Mouse (Mus musculus) adrenal gland, adult 8-10 months (tissue): ENCODE results near the gene Lect2. TPM values are rescaled to one million over a fixed set of nuclear protein-coding genes. Genes with fewer than 3 reads are reported as not detected.

Source experiments
- DNase-seq: peaks from one replicate; pipeline ENCODE4 v3.0.0; 2022
- total RNA-seq, 4 experiments: library from RNA; stranded (reverse); gene quantifications; 2 replicates each; pipeline ENCODE4 v1.2.4; 2022

Gene Lect2
- not detected for total RNA-seq

DNA sequence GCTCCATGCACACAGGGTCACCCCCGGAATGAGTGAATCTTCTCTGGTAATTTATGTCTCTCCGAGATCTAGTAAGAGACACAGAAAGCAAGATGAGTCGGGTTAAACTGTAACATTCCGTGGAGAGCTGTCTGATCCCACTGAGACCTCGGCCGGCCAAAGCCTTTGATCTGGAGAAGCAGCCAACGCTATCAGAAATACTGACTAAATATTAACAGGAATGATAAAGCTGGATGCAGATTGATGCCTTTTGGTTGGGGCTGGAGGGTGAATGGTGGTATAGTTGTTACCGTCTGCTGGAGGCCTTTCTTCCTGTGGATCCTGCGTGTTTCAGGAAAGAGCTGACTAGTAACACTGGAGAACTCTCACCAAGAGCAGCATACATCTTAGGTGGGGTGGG is at the start of gene Lect2:
TSS of gene Lect2 (minus strand) at position 102 of the 400 bp plus-strand sequence.
- DNase-seq: no peak

DNA sequence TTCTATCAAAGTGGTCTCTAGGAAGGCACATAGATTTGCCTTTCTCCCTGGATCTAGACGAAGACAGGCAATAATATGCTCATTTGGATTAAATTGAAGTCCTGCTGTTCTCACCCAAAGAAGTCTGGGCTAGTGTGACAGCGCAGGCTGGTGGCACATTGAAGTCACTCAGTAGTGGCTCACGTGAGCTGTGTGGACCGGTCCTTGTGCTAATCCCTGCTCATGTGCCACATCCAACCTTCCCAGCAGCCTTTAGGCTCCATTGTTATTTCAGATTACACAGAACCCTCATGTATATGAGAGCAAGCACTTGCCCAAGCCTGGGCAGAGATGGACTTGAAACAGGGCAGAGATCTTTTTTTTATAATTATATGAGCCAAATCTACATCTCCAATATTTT is 49.0 kb upstream of the Lect2 start:
- DNase-seq: no peak

DNA sequence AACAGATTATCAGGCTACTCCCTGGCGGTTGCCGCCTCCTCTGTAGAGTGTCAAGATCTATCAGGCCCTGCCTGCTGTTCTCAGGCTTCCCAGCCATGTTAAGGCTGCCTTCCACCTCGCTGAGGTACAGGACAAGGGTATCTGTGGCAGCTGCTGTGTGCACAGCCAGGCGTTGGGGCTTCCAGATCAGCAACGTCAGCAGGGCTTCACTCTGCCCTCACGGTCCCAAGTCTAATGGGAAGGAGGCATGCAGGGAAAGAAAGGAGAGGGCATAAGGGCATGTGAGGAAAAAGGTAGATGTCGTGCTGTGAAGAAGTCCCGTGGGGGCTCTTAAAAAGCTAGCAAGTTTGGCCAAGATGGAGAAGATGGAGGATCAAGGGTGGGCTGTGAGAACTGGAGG is 46.9 kb upstream of the Lect2 start:
- no peak for DNase-seq

DNA sequence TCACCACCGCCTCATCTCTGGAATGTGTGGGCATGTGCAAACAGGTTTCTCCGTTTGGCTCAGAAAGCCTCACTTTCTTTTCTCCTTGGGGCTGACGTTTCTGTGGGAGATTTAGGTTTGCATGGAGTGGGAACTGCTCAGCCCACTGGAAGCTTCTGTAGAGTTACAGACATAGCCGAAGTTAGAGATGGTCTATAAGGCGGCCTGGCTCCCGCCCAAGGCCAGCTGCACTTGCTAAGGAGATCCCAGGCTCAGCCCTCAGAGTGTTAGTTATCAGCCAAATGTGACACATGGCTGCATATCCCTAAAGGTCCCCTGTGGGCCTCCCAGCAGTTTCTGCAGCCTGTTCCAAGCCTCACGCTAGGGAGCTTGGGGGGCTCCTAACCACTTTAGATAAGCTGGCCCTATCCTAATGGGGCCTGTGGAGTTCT is 45.7 kb upstream of the Lect2 start:
- DNase-seq: no peak

DNA sequence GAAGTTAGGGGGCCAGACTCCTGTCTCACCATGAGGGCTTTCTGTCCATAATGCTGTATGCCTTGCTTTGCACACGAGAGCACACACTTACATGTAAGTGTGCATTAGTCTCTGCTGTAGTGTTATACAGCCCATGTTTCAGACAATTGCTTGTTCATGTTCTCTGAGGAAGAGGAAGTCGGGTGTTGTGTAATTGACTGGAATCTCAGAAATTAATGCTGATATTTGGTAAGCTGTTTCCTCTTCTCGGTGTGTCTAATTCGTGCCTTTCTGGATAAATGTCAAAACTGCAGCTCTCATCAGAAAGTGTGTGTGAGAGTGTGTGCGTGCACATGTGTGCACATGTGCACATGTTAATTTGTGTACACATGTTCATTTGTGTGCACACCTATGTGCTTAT is 44.9 kb upstream of the Lect2 start:
- DNase-seq: no peak

DNA sequence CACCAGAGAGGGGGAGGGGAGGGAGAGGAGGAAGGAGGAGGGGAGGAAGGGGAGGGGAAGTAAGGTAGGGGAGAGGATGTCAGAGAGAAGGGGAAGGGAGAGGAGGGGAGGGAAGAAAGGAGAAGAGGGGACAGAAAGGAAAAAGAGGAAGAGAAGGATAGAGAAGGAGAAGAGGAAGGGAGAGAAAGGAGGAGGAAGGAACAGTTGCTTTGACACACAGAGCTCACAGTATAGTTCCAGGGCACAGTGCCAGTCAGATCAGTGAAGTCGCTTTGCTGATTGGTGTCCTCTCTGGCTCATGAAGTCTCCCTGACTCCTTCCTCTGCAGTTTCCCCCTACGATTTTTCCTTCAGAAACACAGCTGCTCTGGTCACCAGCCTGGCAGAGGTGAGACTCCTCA is 43.6 kb upstream of the Lect2 start:
- DNase-seq: no peak

DNA sequence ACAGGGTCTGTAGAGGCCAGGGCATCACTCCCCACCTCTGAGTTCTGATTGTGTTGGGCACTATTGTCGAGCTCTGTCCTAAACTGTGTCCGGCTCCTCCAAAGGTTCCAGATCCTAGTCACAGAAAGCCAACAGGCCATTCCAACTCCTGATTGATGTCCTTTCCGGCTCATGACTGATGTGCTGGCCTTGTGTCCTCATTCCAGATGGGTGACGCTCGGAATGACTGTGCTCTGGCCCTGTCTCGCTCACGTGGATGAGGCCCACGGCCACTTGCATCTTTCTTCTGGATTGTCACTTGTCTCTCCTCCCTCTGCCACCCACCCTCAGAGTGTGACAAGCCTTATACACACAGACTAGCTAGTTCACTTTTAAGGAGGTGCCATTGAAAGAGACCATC is 42.9 kb upstream of the Lect2 start:
- DNase-seq: peak; percentile 89

DNA sequence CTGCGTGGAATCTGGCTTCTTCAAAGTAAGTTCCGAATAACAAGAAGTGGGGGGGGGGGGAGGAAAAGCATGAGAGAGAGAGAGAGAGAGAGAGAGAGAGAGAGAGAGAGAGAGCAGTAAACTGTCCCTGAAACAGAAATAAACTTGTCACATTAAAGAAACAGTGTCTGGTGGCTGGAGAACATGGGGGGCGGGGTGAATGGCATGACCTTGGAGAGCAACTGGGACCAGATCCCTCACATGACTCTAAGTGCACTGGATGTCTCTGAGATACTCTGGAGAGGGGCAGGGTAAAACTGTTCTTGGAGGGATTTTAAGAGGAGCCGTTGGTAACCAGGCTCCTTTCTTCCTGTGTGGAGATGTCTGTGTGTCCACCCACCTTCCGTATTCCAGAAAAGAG is 41.9 kb upstream of the Lect2 start:
- DNase-seq: peak; percentile 57

DNA sequence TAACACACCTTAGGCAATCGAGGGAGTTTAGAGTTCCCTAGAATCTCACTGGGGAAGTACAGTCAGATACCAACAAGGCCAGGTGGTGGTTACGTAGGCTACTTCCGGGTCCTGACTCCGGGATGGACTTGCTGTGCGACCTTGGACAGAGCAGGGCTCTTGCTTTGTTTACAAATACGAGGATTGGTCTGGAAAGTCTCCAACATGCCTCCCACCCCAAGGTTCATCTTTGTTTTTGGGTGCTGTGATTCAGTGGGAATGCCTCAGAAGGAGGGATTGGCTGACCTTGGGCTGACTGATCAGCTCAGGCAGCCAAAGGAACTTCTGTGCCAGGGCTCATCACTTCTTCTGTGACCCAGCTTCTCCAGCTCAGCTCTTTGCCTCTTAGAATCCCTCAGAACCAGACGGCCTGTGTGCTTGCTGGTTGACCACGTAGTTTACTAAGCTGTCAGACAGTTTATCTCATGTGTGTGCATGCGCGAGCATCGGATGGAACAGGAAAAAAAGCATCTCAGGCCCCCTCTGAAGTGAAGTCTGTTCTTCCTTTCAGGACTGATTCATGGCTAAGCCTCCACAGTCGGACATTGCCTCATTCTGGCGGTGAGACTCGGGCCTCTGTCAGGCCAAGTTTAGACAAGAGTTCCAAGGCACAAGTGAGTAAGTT is 40.3 kb upstream of the Lect2 start:
- DNase-seq: peak; percentile 88

DNA sequence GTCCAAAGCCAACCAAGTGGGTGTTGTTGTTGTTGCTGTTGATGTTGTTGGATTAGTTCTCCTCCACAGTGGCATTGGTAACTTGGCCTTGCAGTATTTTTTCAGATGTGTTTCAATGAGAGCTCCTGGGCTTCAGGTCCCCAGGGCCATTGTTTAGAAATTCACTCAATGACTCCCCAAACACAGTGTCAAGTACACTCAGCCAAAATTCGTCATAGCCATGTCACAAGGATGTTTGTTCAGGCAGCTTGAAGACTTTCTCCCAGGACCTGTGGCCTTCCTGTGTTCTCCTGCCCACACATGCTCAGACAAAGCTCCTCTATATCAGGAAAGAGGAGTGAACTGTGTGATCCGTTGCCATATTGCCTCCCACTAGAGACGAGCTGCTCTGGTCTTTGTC is 37.7 kb upstream of the Lect2 start:
- DNase-seq: no peak

DNA sequence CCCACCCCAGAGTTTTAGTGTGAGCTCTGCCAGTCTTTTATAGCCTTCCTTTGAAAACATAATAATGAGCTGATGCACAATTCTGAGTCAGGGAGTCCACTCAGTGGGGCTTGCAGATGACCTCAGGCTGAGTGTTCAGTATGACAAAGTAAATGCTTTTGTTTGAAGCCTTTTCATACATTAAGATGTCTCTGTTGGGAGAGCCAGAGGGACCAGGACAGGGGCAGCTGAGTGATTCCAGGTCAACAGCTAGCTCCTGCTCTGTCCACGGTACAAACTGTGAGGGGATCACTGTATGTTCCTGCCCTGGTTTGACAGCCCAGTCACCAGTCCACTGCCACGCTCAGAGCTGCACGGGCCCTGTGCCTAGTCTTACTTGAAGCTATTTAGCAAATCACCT is 34.4 kb upstream of the Lect2 start:
- no peak for DNase-seq

DNA sequence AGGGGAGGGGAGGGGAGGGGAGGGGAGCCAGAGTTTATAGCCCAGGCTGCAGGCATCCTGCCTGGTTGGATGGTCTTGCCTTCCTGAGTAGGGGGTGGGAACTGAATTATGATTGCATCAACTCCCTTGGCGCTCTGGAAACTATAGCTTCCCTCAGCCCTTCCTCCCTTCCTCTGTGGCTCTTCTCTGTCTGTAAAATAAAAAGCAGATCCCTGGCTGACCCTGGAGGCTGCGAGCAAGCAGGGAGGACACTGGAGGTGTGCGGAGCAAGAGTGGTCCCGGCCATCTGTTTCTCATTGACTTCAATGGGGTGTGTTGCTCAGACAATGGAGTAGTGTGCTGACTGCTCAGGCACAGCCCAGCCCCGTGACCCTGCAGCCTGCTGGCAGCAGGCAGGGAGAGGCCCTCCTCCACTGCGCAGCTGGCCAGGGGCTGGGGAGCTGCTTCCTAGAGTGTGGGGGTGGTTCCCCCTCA is 33.7 kb upstream of the Lect2 start:
- DNase-seq: no peak

DNA sequence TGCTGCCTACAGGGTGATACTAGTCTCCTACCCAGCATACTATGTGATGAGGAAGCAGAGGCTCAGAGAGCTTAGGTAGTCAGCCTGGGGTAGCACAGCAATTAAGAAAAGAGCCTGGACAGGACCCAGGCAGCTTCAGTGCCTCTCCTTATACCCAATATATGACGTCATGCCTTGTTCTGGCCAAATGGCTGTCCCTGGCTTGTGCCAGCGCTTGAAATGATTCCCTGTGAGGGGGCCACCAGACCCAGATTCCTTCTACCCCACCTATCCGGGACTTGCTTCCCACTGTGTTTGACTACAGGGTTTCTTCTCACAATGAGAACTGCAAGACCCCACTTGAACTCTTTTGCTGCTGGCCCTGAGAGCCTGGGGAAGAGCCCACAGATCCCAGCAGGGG is 33.2 kb upstream of the Lect2 start:
- no peak for DNase-seq

DNA sequence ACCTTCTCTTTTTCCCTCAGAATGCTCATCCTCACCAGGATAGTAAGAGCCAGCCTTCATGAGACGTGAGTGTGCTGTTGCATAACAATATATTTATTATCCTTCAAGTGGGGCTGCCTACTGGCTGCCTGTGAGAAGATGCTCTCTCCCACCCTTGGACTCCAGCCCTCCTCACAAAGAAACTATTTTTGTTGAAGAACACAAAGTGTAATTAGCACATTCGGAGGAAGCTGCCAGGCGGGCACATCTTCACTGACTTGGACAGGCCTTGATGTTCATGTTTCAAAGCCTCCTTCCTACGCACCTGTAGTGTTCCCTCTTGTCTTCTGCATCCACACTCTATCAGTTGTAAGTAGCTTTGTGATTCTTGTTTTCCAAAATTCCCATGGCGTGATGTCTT is 32.1 kb upstream of the Lect2 start:
- DNase-seq: no peak

DNA sequence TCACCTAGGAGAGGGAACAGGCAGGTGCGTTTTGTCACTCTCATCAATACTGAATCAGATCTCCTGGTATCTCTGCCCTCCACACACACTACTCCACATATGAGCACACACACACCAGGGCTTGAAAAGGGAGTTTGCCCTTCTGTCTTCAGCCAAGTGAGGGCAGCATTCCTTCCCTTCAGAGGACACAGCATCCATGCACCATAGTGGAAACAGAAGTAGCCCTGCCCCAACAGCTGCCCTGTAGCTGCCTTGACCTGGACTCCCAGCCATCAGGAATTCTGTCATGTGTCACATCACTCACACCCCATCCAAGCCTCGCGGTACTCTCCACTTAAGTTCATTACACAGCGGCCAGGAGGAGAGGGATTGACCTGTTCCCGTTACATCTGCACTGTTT is 29.8 kb upstream of the Lect2 start:
- no peak for DNase-seq

DNA sequence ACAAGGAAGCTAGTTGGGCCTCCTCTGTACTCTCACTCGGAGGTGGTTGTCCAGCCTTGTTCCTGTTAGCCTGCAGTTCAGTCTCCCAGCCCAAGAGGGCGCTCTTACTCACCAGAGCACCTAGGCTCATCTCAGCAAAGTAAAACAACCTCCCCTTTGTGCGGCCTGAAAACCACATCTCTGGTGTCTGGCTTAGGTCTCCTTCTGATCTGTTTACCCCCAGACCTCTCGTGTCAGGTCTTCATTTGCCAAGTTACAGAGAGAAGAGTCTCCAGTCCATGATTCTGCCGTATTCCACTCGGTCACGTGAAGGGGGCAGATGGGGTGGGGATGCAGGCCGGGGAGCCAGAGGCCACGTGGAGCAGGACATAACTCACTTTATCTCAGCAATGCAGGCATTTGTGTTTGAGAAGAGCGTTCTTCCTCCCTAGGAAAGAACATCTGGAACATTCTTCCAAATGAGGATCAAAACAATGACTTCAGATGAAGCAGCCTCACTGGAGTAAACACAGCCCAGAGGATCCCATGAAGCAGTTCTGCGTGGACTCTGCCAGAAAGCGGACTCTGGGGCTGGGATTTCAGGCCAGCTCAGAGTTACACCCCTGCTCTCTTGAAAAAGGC is 27.5 kb upstream of the Lect2 start:
- DNase-seq: no peak

DNA sequence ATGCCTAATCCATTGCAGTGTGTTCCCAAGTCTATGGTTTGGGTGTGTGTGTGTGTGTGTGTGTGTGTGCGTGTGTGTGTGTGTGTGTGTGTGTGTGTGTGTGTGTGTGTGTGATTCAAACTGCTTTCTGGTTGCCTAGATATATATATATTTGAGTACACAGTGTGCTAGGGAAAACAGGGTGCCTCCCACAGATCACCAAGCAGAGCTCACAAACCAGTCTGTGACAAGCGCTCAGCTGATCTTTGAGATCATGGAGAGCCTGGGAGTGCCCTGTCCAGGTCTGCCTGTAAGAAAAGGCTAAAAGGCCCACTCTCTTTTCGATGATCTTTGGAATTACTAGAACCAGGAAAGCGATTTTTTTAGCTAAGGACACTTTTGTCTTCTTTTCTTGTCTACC is 26.8 kb upstream of the Lect2 start:
- no peak for DNase-seq

DNA sequence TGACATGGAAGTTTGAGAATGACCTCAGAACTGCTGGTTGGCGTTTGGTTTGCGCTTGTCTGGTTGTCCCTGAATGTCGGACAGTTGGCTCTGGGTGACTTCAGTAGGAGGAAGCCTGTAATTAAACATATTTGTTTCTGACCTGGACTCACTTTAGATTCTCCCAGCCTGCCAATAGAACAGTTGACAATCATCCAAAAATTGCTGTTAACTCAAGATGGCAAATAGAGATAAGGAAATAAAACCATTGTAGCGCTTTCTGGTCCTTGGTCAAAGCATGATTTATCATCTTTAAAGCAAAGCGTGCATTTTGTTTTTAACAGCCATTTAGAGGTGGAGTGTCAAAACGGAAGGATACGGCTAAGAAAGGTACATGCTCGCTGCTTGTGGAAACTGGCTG is 23.3 kb upstream of the Lect2 start:
- DNase-seq: no peak

DNA sequence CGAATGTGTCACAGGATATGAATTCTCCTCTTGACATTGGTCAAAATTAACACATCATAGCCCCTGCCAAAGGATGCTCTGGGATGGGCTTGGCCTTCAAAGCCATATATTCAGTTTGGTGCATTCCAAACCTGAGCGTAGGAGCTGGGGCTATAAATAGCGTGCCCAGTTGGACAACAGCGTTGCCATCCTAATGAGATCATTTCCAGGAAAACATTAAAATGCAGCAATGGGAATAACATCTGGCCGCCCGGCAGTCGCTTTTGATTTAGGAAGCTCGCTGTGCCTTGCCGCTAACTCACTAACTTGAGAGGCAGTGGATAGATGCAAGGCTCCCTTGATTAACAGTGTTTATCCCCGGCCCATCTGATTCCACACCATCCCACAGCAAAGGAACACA is 18.0 kb upstream of the Lect2 start:
- no peak for DNase-seq

DNA sequence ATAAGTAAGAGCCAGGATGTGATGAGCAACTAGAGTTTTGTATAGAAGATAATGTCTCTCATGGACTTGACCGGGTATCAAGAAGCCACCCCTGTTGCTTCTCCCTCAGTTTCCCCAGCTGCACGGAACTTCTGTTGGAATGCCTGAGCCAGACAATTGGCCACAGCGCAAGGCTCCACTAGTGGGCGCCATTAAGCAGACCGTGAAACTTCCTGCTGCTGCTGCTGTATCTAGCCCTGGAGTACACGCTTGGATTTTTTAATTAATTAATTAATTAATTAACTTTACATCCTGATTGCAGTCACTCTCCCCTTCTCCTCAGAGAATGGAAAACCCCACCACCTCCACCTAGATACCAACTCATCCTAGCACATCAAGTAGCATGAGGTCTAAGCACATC is 14.8 kb upstream of the Lect2 start:
- DNase-seq: no peak

DNA sequence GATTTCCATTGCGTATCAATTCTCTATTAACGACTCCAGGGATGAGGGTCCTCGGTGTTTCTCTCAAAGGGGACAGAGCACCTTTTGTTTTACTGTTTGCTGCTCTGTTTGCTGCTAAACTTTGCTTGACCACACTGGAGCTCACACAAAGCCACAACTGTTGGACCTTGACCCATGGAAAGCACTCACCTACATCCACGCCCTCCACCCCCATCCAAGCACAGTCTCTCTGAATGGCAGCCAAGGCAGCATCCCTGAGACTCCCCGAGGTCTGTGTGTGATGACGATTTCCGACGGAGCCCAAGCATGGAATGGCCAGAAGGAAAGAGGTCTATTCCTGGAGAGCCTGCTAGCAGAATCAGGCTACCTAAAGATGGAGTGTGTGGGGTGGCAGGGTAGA is 12.8 kb upstream of the Lect2 start:
- no peak for DNase-seq

DNA sequence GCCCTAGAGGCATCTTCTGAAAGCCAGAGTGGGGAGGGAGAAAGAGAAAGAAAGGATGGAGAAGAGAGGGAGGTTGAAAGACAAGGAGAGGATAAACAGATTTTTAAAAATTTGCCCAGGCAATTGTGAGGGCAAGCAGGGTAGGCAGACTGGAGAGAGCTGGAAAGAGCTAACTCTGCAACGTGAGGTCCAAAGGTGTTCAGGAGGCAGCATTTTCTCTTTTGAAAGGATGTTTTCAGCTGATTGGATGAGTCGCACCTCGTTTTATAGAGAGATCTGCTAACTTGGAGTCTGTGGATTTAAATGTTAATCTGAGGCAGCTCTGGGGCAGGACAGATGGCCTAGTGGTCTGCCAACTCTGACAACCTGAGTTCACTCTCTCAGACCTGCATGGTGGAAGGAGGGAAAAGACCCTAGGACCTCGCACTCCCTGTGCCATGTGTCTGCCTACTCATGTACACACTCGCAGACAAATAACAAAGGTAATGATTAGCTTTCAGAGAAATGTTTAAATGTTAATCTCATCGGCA is 11.6 kb upstream of the Lect2 start:
- no peak for DNase-seq

DNA sequence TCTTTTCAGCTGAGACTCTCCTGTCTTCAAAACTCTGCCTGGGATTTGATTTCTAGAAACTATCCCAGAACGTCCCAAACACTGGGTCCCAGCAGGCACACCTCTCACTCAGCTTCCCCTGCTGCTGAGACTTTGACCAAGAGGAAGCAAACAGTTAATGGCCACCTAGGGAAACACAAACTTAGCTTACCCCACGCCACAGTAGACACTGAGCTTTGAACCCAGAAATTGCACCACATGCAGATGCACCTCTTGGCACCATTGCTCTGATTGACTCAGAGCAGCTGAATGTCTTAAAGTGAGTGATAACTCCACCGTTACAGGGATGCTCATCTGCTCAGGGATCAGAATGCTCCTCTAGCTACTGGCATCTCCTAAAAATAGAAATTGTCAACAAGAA is 10.5 kb upstream of the Lect2 start:
- no peak for DNase-seq

DNA sequence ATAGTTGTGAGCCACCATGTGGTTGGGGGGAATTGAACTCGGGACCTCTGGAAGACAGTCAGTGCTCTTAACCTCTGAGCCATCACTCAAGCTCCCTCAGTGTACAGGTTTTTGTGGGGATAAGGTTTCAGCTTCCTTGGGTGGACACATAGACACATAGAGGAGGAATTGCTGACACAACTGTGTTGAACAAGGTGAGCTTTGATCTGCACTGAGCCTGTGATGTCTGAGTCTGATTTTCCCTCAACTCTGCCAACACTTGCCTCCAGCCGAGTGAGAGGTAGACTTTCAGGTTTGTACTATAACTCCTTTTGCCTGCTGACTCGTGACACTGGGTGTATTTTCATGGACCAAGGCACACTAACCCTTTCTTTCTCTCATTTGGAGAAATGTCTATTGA is 8.4 kb upstream of the Lect2 start:
- DNase-seq: no peak

DNA sequence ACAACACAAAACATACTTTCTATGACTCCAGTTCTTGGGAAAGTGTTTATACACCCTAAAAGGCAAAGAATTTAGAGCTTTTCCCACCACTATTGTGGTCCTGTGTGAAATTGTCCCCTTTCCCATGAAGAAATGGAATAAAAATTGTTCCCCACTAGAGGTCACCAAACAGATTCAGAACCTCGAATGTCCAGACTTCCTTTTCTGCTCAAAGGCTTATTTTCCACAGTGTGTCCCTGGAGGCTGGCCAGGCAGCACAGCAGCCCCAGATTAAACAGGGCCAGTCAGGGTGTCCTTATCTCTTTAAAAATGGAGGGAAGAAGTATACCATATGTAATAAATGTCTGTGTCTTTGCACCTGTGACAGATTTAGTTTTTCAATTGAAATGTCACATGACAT is 7.7 kb upstream of the Lect2 start:
- no peak for DNase-seq
